Mouse (Mus musculus) liver, embryonic 13.5 days (tissue): ENCODE data around the gene Sox10. TPM values are rescaled to one million over a fixed set of nuclear protein-coding genes. Genes with fewer than 3 reads are reported as not detected.

Experiments used
- polyA plus RNA-seq: library from polyadenylated mRNA; unstranded; fragments of >200 nt; fragmentation: Nextera tagmentation; extraction: Ambion mirVana; gene quantifications from 2 replicates; pipeline ENCODE4 v1.2.1, GENCODE M21; 2015

Sox10 gene
- polyA plus RNA-seq, 1 experiment from 2014 or later, result 0.10 TPM

Other genes starting within 250 kb of the Sox10 start
- 683 and 710 TPM in 2 replicates for gene Lgals1, start 238.5 kb downstream of the Sox10 start, polyA plus RNA-seq
- 45.6 and 48.9 TPM in 2 replicates for gene Nol12, start 230.3 kb downstream of the Sox10 start, polyA plus RNA-seq
- gene Triobp, start 217.5 kb downstream of the Sox10 start, polyA plus RNA-seq, result 12.9 and 18.8 TPM in 2 replicates
- 85.3 and 101 TPM in 2 replicates for gene H1f0, start 136.8 kb downstream of the Sox10 start, polyA plus RNA-seq
- gene Galr3, start 123.4 kb downstream of the Sox10 start, polyA plus RNA-seq, result 0.13 and 0.20 TPM in 2 replicates
- gene Ankrd54, start 102.3 kb downstream of the Sox10 start, polyA plus RNA-seq, result 47.9 and 49.6 TPM in 2 replicates
- 171 and 185 TPM in 2 replicates for gene Eif3l, start 90.1 kb downstream of the Sox10 start, polyA plus RNA-seq
- gene Micall1, start 56.3 kb downstream of the Sox10 start, polyA plus RNA-seq, result 1.0 and 1.2 TPM in 2 replicates
- gene Polr2f, start 24.2 kb downstream of the Sox10 start, polyA plus RNA-seq, result 233 and 235 TPM in 2 replicates
- gene 1700088E04Rik, start 24.0 kb downstream of the Sox10 start, polyA plus RNA-seq, result 0.61 and 0.74 TPM in 2 replicates
- gene Pick1, start 63.9 kb upstream of the Sox10 start, polyA plus RNA-seq, result 10.5 and 10.6 TPM in 2 replicates
- gene Gm49486, start 64.2 kb upstream of the Sox10 start, polyA plus RNA-seq, result not detected in 2 replicates
- not detected in 2 replicates for gene Slc16a8, start 89.5 kb upstream of the Sox10 start, polyA plus RNA-seq
- 1.8 and 2.3 TPM in 2 replicates for gene Baiap2l2, start 120.3 kb upstream of the Sox10 start, polyA plus RNA-seq
- 11.4 and 14.9 TPM in 2 replicates for gene Pla2g6, start 163.2 kb upstream of the Sox10 start, polyA plus RNA-seq
- gene Maff, start 181.4 kb upstream of the Sox10 start, polyA plus RNA-seq, result 0.95 and 1.1 TPM in 2 replicates
- gene Tmem184b, start 238.3 kb upstream of the Sox10 start, polyA plus RNA-seq, result 8.7 and 12.1 TPM in 2 replicates